Mouse (Mus musculus) spleen, postnatal 4 days (tissue): ENCODE results near the gene Ccnd2.
A peak's percentile ranks its signal among the peaks of the same experiment; 100 is the strongest.

Experiments
- DNase-seq, 2 experiments: peaks; one replicate each; pipeline ENCODE4 v3.0.0; 2022; ENCODE audit warnings: low spot score in 2 of 2

The Ccnd2 gene

GRCm38 (mm10) chr6:127152106-127152951, at the start of gene Ccnd2:
Gene Ccnd2, minus strand, starts transcription at chr6:127152193.
- peak; percentile 53 to 65 for DNase-seq

- no peak for DNase-seq
These were observed 45.0 kb upstream of the Ccnd2 start for GRCm38 (mm10) chr6:127196985-127197384.

- DNase-seq, result no peak
These were observed 29.3 kb upstream of the Ccnd2 start for GRCm38 (mm10) chr6:127181296-127181695.

- DNase-seq, result no peak
These were observed 27.2 kb upstream of the Ccnd2 start for GRCm38 (mm10) chr6:127179056-127179759.

DNA sequence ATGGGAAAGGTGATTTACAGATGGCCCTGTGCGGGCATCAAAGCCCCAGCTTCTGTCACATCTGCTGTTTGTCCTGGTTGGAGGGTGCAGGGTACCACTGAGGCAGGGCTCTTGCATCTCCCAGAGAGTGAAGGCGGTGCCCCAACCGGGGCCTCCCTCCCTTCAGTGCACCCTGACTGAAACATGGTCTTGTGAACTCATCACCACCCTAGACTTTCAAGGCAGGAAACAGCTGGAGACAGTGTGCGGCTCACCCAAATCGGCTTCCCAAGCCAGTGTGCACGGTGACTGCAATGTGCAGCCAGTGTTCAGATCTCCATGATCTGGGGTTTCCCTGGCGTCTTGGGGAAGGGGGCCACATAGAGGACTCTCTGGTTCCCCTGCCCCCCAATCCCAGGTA, 26.0 kb upstream of the Ccnd2 start:
- no peak for DNase-seq

DNA sequence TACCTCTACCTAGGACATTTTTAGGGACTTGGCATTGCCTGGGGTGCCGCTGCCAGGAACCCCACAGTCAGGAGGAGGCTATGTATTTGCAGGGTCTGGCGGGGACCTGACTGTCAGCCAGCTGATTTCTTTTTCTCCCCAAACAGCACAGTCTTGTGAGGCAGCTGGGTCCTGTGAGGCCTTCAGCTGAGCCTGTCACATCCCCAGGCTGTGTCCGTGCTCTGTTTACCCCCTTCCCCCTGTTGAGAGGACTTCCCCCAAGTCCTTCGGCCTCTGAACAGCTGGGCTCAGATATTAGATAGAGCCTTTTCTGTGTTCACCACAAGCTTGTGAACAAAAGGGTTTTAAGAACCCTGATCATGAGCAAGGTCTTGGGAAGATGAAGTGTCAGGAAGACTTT, 25.4 kb upstream of the Ccnd2 start:
- DNase-seq, result no peak

- DNase-seq, result no peak
These were observed 20.5 kb upstream of the Ccnd2 start for GRCm38 (mm10) chr6:127172461-127172860.

GRCm38 (mm10) chr6:127170734-127171133, 18.7 kb upstream of the Ccnd2 start:
- no peak for DNase-seq

GRCm38 (mm10) chr6:127165663-127166062, 13.7 kb upstream of the Ccnd2 start:
- DNase-seq, result no peak

DNA sequence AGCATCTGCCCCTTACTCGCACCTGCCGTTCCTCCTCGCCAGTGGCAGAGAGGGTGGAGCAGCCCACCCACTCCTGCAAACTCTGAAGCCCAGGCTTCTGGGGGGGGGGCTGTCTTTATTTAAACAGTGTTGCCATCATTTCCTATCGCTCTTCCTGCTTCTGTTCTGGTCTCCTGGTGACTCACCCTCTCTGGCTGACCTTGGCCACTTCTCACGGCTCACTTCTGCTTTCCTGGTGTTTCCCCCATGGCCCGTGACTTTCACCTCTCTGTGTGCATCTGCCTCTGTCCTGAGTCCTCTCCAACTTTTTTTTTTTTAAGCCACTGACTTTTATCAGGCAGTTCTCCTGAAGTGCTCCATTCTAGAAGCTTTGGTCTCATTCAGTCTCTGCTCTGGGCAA, 10.8 kb upstream of the Ccnd2 start:
- DNase-seq, result no peak

- no peak for DNase-seq
These were observed 5.3 kb upstream of the Ccnd2 start for GRCm38 (mm10) chr6:127157321-127157720.

DNA sequence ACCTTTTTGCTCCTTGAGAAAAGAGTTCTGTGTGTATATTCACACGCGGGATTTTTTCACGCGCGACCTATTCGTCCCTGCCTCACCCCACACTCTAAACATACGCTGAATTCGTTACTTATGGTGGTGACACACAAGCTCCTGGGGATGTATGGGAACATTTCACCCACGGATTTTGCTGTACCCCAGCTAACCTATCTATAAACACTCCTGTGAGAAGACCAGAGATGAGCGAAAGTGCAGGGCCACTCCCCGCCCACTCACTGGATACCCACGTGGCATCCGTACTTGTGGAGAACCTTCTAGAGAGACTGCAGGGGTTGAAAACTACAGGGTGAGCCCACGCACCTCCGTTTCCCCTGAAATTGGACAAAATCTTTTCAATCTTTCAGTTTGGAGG, 3.5 kb upstream of the Ccnd2 start:
- no peak for DNase-seq

DNA sequence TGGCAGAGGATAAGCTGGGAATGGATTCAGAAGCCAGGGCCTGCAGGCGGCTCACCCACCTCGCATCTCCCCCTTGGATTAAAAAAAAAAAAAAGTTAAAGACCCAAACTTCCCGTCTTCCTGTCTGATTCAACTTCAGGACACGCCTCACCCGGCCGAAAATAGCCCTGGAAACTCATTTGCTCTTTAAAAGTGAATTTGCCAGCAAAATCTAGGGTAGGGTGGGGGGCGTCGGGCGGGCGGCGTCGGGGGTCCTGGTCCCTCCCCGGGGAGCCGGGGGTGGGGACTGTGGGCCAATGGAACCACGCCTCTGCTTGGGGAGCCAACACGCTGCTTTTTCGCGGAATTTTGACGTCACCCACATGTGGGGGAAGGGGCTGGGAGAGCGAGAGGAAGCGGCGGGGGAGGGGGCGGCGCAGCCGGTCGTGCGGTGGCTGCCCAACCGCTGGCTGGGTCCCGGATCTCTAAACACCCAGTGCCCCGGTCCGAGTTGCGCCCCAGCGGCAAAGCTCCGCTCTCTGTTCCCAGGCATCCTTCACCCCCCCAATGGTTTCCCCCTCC, 2.8 kb upstream of the Ccnd2 start:
- peak in 1 of 2 experiments; percentile 70 for DNase-seq

DNA sequence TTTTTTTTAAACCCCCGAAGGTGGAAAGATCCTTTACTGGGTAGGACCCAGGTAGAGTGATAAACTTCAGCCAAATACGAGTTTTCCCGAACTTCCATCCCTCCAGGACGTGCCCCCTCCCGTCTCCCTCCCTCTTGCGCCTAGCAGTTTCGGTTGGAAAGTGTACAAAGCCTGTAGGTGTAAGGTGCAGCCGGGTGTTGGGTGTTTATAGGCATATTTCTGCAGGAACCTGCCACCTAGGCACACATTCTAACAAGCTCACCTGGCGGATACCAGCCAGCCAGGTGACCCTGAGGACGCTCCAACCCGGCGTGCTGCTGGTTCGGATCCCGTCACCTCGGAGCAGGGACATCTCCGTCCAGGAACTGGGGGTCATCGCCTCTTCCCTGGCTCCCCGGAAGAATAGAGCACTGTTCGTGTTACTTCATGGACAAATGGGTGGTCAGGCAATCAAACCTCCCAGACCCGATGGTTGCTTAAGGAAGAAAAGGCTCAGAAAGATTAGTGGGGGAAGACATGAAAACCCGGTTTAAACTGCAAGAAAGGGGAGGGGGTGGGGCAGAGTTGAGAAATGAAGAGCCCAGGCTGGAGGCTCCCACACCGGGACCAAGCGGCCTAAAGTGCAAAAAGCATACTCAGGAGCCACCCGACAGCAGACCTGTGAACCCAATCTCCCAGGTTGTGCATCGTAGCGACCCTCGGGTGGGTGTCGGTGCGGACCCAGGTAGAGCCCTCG, 2.1 kb upstream of the Ccnd2 start:
- DNase-seq, result peak in 1 of 2 experiments; percentile 66

GRCm38 (mm10) chr6:127153296-127153800, 1.4 kb upstream of the Ccnd2 start:
- DNase-seq, result peak in 1 of 2 experiments; percentile 66

GRCm38 (mm10) chr6:127151565-127152105, 358 bp downstream of the Ccnd2 start:
- peak; percentile 52 to 74 for DNase-seq

DNA sequence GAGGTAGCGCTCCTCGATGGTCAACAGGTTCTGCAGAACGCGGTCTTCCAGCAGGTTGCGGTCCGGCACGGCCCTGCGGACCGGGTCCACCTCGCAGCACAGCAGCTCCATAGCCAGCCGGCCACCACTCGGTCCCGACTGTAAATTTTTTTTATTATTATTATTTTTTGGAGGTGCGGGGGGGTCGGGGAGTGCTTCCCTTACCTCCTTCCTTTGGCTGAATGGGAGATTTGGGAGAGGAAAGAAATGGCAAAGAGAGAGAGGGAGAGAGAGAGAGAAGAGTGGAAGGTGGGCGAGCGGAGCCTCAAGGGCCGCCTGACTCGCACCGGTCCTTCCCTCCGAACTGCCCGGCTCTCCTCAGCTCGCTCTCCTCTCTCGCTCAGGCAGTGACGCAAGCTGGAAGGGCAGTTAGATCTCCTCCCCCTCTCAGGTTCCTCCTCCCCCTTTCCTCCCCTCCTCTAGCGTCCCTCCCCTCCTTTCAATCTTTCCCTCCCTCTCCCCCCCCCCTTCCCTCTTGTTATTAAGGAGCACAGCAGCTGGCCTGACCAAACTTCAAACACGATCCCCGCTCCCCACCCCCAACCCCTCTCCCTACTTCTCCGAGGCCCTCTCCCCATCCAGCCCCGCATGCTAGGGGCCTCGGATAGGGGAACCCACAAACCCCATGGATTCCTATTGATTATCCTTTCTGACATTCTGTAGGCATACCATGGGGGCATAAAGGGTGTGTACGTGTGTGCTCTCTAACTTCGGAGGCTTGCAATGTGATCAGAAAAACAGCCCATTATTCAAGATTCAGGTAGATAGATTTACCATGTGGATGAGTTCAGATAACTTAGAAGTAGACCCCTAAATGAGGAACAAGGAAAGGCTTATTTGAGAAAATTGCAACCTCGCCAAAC, 1.1 kb downstream of the Ccnd2 start:
- DNase-seq, result peak; percentile 59 to 80

GRCm38 (mm10) chr6:127149944-127150662, 1.9 kb downstream of the Ccnd2 start:
- no peak for DNase-seq

GRCm38 (mm10) chr6:127149303-127149943, 2.6 kb downstream of the Ccnd2 start:
- peak in 1 of 2 experiments; percentile 75 for DNase-seq
